Mouse (Mus musculus) lung, postnatal 25 days (tissue): ENCODE results near the gene Traip.

ENCODE experiments used
- DNase-seq: peaks from one replicate; pipeline ENCODE4 v3.0.0; 2022; ENCODE audit warnings: low spot score

The Traip gene

DNA sequence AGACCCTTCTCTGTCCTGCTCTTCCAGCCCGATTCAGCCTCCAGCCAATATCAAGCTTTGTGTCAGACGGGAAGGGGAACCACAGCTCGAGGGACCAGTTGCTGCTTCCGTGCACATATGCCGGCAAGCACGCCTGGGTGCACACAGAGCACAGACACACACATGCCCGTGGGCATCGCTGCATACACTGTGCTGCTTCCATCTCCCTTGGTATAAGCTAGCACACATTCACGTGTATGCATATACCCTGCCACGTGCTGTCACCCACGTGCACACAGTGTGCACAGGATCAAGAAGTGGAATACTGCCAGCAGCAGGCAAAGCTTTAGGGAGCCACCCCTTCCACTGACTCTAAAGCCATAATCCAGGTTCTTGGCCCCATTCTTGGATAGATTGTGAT is 15.8 kb upstream of the Traip start:
- no peak for DNase-seq

GRCm38 (mm10) chr9:107935374-107935773 is 14.6 kb upstream of the Traip start, which contains the start of gene Camkv:
TSS of gene Camkv (plus strand) at chr9:107935674.
- no peak for DNase-seq

DNA sequence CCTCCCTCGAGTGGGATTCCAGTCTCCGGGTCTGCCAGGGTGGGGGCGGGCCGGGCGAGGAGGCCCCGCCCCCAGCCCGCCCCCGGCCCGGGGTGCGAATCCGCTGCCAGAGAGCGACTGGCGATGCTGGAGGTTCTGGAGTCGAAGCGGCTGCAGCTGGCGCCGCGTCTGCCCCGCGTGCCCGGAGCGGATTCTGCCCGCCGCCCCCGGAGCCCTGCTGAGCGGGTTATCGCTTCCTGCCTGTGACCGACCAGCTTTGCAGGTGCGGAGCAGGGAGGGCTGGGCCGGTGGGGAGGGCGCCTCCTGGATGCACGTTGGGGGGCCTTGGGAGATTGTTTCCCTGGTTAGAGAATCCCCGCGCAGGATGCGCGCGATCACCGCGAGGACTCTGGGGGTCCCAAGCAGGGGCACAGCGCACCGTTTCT is 14.1 kb upstream of the Traip start:
- DNase-seq = no peak

DNA sequence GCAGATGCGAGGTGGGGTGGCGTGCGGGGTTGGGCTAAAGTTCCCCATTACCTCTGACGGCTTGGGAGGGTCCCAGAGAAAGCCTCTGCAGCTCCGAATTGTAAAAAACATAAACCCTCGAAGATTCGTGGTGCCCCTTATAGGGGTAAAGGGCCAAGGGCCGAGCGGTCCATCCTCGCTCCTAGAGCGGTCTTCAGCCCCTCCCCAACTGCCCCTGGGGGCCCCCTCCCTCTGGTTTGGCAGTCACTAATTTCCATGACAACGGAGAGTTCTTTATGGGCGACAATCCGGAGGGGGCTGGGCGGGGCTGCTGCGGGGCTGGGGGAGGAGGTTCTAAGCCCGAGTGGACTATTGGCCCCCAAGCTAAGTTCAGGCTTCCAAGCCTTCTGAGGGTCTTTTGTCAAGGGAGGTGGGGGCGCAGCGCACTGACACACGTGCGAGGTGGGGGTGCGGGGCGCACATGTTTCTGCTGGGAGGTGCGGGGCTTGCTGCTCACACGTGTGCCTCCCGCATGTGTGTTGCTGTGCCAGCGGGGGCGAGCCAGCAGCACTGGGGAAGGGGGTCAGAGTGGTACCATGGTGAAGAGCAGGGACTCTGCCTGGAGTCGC is 13.6 kb upstream of the Traip start:
- DNase-seq = no peak

GRCm38 (mm10) chr9:107936831-107937230 is 13.1 kb upstream of the Traip start:
- DNase-seq = no peak

DNA sequence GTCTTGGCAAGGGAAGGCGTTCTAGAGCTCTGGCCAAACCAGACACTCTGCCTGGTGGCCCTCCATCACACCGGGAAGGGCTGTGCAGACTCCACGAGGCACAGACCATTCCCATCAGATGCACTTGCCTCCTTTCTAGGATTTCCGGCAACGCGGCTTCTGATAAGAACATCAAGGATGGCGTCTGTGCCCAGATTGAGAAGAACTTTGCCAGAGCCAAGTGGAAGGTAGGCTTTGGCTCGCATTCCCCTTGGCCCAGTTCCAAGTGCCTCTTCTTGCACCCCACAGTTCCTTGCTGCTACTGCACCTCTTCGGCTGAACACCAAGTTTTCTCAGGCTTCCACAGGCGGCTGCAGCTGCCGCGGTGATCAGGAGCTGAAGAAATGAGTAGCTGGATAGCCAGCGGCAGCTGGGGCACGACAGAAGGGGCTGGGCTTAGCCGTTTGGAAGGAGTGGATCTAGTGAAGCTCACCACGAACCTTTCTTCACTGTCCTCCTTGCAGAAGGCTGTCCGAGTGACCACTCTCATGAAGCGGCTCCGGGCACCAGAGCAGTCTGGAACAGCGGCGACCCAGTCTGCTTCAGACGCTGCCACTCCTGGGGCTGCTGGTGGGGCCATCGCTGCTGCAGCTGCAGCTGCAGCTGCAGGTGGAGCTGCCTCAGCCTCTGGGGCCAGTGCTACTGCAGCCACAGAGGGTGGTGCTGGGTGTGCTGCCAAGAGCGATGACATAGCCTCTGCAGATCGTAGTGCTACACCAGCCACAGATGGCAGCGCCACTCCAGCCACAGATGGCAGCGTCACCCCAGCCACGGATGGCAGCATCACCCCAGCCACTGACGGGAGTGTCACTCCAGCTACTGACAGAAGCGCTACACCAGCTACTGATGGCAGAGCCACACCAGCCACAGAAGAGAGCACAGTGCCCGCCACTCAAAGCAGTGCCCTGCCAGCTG is 2.4 kb upstream of the Traip start:
- no peak for DNase-seq

GRCm38 (mm10) chr9:107949184-107949921 is 583 bp upstream of the Traip start:
- no peak for DNase-seq

DNA sequence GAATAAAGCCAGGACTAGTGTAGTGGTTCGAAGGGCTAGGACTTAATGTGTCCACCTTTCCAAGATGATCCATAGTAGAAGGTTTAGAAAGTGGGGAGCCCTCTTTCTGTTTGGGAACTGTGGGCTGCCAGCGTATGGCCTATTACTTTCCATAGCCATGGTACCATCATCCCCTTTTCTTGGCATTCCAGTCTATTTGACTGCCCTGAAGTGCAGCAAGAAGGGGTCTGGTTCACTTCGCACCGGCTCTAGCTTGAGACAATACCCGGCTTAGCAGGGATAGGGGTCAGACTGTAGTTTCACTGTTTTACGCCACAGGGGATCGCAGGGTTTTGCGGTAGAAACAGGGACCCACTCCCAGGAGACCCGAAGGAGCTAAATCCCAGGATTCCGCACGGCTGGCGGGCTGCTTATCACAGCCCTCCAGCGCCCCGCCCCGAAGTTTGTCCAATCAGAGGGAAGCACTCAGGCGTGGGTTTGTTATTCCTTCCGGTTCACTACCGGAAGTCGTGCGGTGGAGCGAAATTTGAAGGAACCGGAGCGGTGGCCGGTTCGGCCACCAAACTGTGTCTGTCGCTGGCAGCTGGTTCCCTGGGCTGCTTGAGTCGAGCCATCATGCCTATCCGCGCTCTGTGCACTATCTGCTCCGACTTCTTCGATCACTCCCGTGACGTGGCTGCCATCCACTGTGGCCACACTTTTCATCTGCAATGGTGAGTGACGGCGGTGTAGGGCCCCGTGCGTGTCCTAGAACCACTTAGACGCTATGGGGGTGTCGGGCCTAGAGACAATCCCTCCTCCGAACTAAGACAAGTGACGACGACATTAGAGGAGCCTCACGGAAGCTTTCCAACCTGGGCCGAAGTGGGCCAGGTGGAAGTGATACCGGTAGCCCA is 772 bp downstream of the Traip start:
- peak; percentile 93 for DNase-seq

- DNase-seq = no peak
These were observed 5.8 kb downstream of the Traip start for GRCm38 (mm10) chr9:107955613-107956289.

DNA sequence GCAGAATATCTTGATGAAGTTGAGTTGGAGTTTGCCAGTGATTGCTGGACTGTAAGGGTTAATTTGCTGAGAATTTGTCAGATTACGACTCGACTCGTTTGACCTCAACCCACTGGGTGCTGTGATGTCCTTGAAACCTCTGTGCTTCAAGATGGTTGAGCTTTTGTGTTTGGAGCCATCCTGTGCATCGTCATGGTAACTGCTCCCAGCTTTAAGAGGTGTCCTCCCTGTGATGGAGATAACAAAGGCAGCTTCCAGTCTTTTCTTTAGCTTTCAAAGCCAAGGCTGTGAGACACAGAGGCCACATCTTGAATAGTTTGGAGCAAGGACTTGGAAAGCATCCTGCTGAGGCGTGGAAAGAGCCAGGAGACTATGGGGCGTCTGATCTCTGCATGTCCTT is 7.2 kb downstream of the Traip start:
- no peak for DNase-seq

DNA sequence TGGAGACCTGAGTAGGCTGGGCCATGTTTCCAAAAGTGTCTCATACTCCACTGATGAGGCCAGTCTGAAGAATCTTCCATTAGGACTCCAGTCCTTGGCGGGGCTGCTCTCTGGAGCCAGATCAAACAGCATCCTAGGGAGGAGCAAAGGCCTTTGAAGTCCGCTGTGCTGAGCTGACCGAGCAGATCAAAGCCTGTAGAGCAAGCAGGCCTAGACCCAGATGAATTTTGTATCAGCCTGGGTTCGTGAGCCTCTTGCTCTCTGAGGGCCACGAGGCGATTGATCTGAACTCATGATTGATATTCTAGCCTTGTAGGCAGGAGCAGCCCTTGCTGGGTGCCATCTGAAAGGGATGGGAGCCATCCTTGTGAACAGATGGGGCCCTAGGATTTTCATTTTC is 10.0 kb downstream of the Traip start:
- no peak for DNase-seq

GRCm38 (mm10) chr9:107960928-107961327 is 11.0 kb downstream of the Traip start:
- DNase-seq = no peak

DNA sequence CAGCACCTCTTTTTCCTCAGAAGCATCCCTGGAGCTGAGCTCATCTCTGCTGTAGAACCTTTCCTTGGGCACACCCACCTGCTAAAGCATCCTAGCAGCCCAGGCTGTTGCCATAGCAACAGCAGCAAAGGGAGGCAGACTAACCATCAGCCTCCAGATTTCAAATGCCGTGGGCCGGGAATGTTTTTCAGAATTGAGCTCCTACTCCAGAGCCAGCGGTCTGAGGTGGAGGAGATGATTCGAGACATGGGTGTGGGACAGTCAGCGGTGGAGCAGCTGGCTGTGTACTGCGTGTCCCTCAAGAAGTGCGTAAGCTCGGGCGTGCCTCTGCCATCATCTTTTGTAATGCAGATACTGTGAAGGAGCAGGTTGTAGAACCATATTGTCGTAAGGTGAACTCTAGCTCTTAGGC is 11.4 kb downstream of the Traip start:
- no peak for DNase-seq

DNA sequence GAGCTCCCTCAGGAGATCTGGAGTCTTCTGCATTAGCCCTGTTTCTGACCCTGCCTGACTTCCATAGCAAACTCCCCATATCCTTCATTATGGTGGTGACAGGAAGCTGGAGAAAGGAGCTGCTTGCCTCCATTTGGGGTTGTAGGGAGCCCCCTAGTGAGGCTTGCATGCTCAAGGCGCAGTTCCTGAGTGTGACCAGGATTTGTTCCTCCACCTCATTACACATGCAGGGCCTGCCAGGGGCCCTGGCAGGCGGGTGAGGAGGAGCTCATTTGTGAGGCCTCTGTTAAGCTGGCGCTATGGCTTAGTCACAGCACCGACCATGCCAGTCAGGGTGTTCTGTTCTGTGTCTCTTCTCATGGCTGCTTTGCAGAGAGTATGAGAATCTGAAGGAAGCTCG is 11.9 kb downstream of the Traip start:
- DNase-seq = no peak

DNA sequence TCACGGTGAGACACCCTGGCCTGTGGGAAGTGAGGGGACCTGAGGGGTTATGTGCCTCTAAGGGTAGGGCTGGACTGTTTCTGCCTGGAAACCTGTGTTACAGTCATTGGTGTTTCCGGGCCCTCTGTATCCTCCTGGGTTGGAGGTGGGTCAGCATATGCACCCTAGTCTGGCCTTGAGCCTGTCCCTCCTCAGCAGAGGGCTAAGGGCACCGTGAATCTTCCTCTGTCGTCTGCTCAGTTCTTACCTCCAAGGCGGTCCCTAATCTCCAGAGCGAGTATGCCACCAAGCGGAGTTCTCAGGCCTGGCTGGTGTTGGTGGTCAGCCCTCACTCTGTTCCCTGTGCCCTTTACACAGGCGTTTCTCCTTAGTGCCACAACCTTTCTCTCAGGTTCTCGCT is 13.0 kb downstream of the Traip start:
- no peak for DNase-seq

- peak; percentile 75 for DNase-seq
These were observed 13.8 kb downstream of the Traip start for GRCm38 (mm10) chr9:107963700-107964099.

DNA sequence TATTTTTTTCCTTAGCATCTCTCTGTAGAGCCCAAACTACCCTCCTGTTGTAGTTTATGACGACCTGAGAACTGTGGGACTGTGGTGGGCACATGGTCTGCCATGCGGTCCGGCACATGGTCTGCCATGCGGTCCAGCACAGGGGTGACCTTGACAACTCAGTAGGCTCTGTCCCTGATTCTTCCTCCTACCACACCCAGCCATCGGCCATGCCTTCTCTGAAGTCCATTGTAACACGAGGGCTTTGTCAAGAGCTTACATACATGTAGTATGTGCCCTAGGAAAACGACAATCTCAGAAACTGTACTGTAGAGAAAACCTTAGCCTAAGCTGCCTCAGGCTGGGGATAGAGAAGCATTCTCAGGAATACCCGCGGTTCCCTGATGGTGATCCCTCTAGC is 14.7 kb downstream of the Traip start:
- DNase-seq = no peak

- DNase-seq = no peak
These were observed 16.7 kb downstream of the Traip start for GRCm38 (mm10) chr9:107966676-107967075.

- DNase-seq = no peak
These were observed 17.5 kb downstream of the Traip start for GRCm38 (mm10) chr9:107967437-107967836.

DNA sequence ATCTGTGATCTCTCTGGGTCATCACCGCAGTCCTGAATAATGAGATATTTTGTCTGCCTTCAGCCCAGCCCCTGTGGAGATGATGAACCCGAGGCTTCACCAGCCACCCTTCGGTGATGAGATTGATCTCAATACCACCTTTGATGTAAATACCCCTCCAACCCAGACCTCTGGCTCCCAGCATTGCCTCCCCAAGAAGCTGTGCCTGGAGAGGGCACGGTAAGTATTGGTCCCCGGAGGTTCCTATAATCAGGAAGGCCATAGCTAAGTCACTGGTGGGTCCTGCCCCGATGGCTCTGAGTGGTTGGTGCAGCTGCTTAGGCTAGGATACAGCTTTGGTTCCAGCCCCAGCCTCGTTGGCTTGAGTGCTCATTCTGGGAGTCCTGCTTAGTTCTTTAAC is 18.6 kb downstream of the Traip start:
- no peak for DNase-seq

- DNase-seq = no peak
These were observed 20.4 kb downstream of the Traip start for GRCm38 (mm10) chr9:107970311-107970710.
